Mouse (Mus musculus) forebrain, embryonic 13.5 days (tissue): Measurements from ENCODE around the gene Col9a3. TPM values are rescaled to one million over a fixed set of nuclear protein-coding genes. Genes with fewer than 3 reads are reported as not detected.

Source experiments
- ATAC-seq: fragments of 200-750 bp; cut with Nextera tagmentation; 2 replicates; pipeline ENCODE4 v1.8.0; 2017
- H3K27ac ChIP-seq: fragments of 300-500 bp; sonication (generic); 2 replicates; pipeline ENCODE4 v1.5.1; 2015; ENCODE audit warnings: inconsistent platforms, mild to moderate bottlenecking, moderate library complexity
- H3K27me3 ChIP-seq: fragments of 300-500 bp; sonication (generic); 2 replicates; pipeline ENCODE4 v1.6.1; 2015; ENCODE audit warnings: mild to moderate bottlenecking, inconsistent platforms
- H3K36me3 ChIP-seq: fragments of 300-500 bp; sonication (generic); 2 replicates; pipeline ENCODE4 v1.6.1; 2015; ENCODE audit warnings: mild to moderate bottlenecking, inconsistent platforms; ENCODE audit not compliant: poor library complexity, severe bottlenecking
- H3K4me1 ChIP-seq: fragments of 300-500 bp; sonication (generic); 2 replicates; pipeline ENCODE4 v1.6.1; 2015; ENCODE audit warnings: inconsistent platforms
- H3K4me2 ChIP-seq: fragments of 300-500 bp; sonication (generic); 2 replicates; pipeline ENCODE4 v1.6.1; 2015; ENCODE audit warnings: inconsistent platforms, mild to moderate bottlenecking, moderate library complexity
- H3K4me3 ChIP-seq: fragments of 300-500 bp; sonication (generic); 2 replicates; pipeline ENCODE4 v1.5.1; 2015; ENCODE audit warnings: mild to moderate bottlenecking, inconsistent platforms
- H3K9ac ChIP-seq: fragments of 300-500 bp; sonication (generic); 2 replicates; pipeline ENCODE4 v1.6.1; 2015; ENCODE audit warnings: mild to moderate bottlenecking, inconsistent platforms
- H3K9me3 ChIP-seq: fragments of 300-500 bp; sonication (generic); replicated peaks from 2 replicates; pipeline ENCODE4 v1.6.1; 2016; ENCODE audit warnings: inconsistent platforms
- WGBS: fragments of 180-500 bp; shearing (Covaris S2); methylation state at CpG from one replicate; pipeline ENCODE4 v1.1.7; 2015; 5-methylcytosine and 5-hydroxymethylcytosine counted together
- polyA plus RNA-seq: library from polyadenylated mRNA; unstranded; fragments of >200 nt; fragmentation: Nextera tagmentation; extraction: Ambion mirVana; gene quantifications from 2 replicates; pipeline ENCODE4 v1.2.1, GENCODE M21; 2015

The Col9a3 gene
- polyA plus RNA-seq, result 17.4 and 21.9 TPM in 2 replicates

GRCm38 (mm10) chr2:180597490-180597889 is at the start of gene Col9a3:
TSS of gene Col9a3 (plus strand) at chr2:180597790.
- no peak within 1 kb of the TSS; the same call in 1 of the 2 replicates for H3K27ac ChIP-seq
- peaks cover 39% of the 10 kb centered on the region for H3K36me3 ChIP-seq
- WGBS, result 46% methylated on average over 4 of the region's 4 CpGs
- H3K4me1 ChIP-seq, result peaks cover 25% of the 10 kb centered on the region
- peak within 1 kb of the TSS; percentile 43 for H3K4me3 ChIP-seq
- no peak for ATAC-seq
- H3K9me3 ChIP-seq, result no peaks in the 10 kb centered on the region
- H3K27me3 ChIP-seq, result peaks cover 27% of the 10 kb centered on the region
- H3K9ac ChIP-seq, result peak within 1 kb of the TSS; percentile 65
- peak within 1 kb of the TSS; percentile 70 for H3K4me2 ChIP-seq

- Histone ChIP-seq H3K27ac (no peak overlapping the region), H3K4me1 (peaks cover 11% of the 10 kb centered on the region), H3K4me3 (no peak overlapping the region), H3K27me3 (no peaks in the 10 kb centered on the region), H3K4me2 (no peak overlapping the region), H3K36me3 (no peaks in the 10 kb centered on the region), H3K9ac (no peak overlapping the region), H3K9me3 (no peaks in the 10 kb centered on the region)
- 66% methylated on average over 3 of the region's 3 CpGs for WGBS
- ATAC-seq, result no peak
Observed at GRCm38 (mm10) chr2:180552340-180552739, 45.2 kb upstream of the Col9a3 start.

GRCm38 (mm10) chr2:180555219-180555618 is 42.4 kb upstream of the Col9a3 start:
- no peak overlapping the region for H3K27ac ChIP-seq
- H3K36me3 ChIP-seq, result no peaks in the 10 kb centered on the region
- no peaks in the 10 kb centered on the region; the same call in 1 of the 2 replicates for H3K9me3 ChIP-seq
- no peaks in the 10 kb centered on the region for H3K4me1 ChIP-seq
- H3K27me3 ChIP-seq, result no peaks in the 10 kb centered on the region
- 44% methylated on average over 3 of the region's 3 CpGs for WGBS
- H3K4me3 ChIP-seq, result no peak overlapping the region
- no peak overlapping the region for H3K9ac ChIP-seq
- no peak overlapping the region for H3K4me2 ChIP-seq
- no peak for ATAC-seq

- Histone ChIP-seq H3K4me3 (no peak overlapping the region), H3K27ac (no peak overlapping the region), H3K36me3 (no peaks in the 10 kb centered on the region), H3K9me3 (no peaks in the 10 kb centered on the region; the same call in 1 of the 2 replicates), H3K27me3 (peaks cover 4% of the 10 kb centered on the region; the same call in 1 of the 2 replicates), H3K9ac (no peak overlapping the region), H3K4me2 (no peak overlapping the region), H3K4me1 (no peaks in the 10 kb centered on the region)
- no peak for ATAC-seq
- 91% methylated on average over 3 of the region's 3 CpGs for WGBS
Observed at GRCm38 (mm10) chr2:180556470-180556869, 41.1 kb upstream of the Col9a3 start.

- peaks cover 10% of the 10 kb centered on the region; the same call in 1 of the 2 replicates for H3K27me3 ChIP-seq
- 57% methylated on average over 5 of the region's 5 CpGs for WGBS
- no peak for ATAC-seq
Observed at GRCm38 (mm10) chr2:180560245-180560644, 37.3 kb upstream of the Col9a3 start.

GRCm38 (mm10) chr2:180562146-180562545 is 35.4 kb upstream of the Col9a3 start:
- ATAC-seq, result no peak
- H3K4me2 ChIP-seq, result no peak overlapping the region
- peaks cover 7% of the 10 kb centered on the region for H3K4me1 ChIP-seq
- no peaks in the 10 kb centered on the region; the same call in 1 of the 2 replicates for H3K9me3 ChIP-seq
- peaks cover 10% of the 10 kb centered on the region; the same call in 1 of the 2 replicates for H3K27me3 ChIP-seq
- no peak overlapping the region for H3K4me3 ChIP-seq
- 81% methylated on average over 5 of the region's 5 CpGs for WGBS
- H3K9ac ChIP-seq, result no peak overlapping the region
- H3K27ac ChIP-seq, result no peak overlapping the region
- no peaks in the 10 kb centered on the region for H3K36me3 ChIP-seq

More at GRCm38 (mm10) chr2:180560245-180560644, 37.3 kb upstream of the Col9a3 start:
- Histone ChIP-seq H3K4me3 (no peak overlapping the region), H3K36me3 (no peaks in the 10 kb centered on the region), H3K9me3 (no peaks in the 10 kb centered on the region; the same call in 1 of the 2 replicates), H3K9ac (no peak overlapping the region), H3K4me1 (peaks cover 7% of the 10 kb centered on the region), H3K4me2 (no peak overlapping the region), H3K27ac (no peak overlapping the region)

GRCm38 (mm10) chr2:180563296-180563695 is 34.3 kb upstream of the Col9a3 start:
- Histone ChIP-seq H3K36me3 (no peaks in the 10 kb centered on the region), H3K9ac (no peak overlapping the region), H3K9me3 (no peaks in the 10 kb centered on the region; the same call in 1 of the 2 replicates), H3K4me1 (peaks cover 7% of the 10 kb centered on the region), H3K4me3 (no peak overlapping the region), H3K27ac (peak overlapping the region; percentile 26; the same call in 1 of the 2 replicates), H3K27me3 (peaks cover 10% of the 10 kb centered on the region; the same call in 1 of the 2 replicates), H3K4me2 (no peak overlapping the region)
- ATAC-seq, result no peak
- 63% methylated on average over 6 of the region's 6 CpGs for WGBS

GRCm38 (mm10) chr2:180563841-180564240 is 33.7 kb upstream of the Col9a3 start:
- H3K4me1 ChIP-seq, result peaks cover 11% of the 10 kb centered on the region
- H3K9me3 ChIP-seq, result no peaks in the 10 kb centered on the region; the same call in 1 of the 2 replicates
- H3K4me3 ChIP-seq, result no peak overlapping the region
- no peak overlapping the region for H3K4me2 ChIP-seq
- WGBS, result 39% methylated on average over 5 of the region's 5 CpGs
- H3K27me3 ChIP-seq, result peaks cover 10% of the 10 kb centered on the region; the same call in 1 of the 2 replicates
- no peak overlapping the region for H3K9ac ChIP-seq
- peak overlapping the region; percentile 26; the same call in 1 of the 2 replicates for H3K27ac ChIP-seq
- no peaks in the 10 kb centered on the region for H3K36me3 ChIP-seq
- ATAC-seq, result peak; percentile 36; the same call in 1 of the 2 replicates

- 34% methylated on average over 13 of the region's 13 CpGs for WGBS
- H3K9ac ChIP-seq, result no peak overlapping the region
- H3K4me2 ChIP-seq, result no peak overlapping the region
- no peaks in the 10 kb centered on the region for H3K36me3 ChIP-seq
- no peaks in the 10 kb centered on the region for H3K9me3 ChIP-seq
- H3K27me3 ChIP-seq, result peaks cover 14% of the 10 kb centered on the region; the same call in 1 of the 2 replicates
- peaks cover 24% of the 10 kb centered on the region for H3K4me1 ChIP-seq
- ATAC-seq, result no peak
- no peak overlapping the region for H3K27ac ChIP-seq
- H3K4me3 ChIP-seq, result no peak overlapping the region
Observed at GRCm38 (mm10) chr2:180566240-180566913, 31.2 kb upstream of the Col9a3 start.

- 37% methylated on average over 3 of the region's 3 CpGs for WGBS
- Histone ChIP-seq H3K4me3 (no peak overlapping the region), H3K36me3 (no peaks in the 10 kb centered on the region), H3K27ac (no peak overlapping the region; the same call in 1 of the 2 replicates), H3K4me1 (peaks cover 17% of the 10 kb centered on the region), H3K4me2 (no peak overlapping the region), H3K9ac (no peak overlapping the region), H3K9me3 (no peaks in the 10 kb centered on the region), H3K27me3 (peaks cover 10% of the 10 kb centered on the region; the same call in 1 of the 2 replicates)
- ATAC-seq, result peak; percentile 55; the same call in 1 of the 2 replicates
Observed at GRCm38 (mm10) chr2:180569028-180569643, 28.5 kb upstream of the Col9a3 start.

- H3K9ac ChIP-seq, result no peak overlapping the region
- H3K4me3 ChIP-seq, result no peak overlapping the region
- WGBS, result 30% methylated on average over 4 of the region's 4 CpGs
- no peak for ATAC-seq
- H3K9me3 ChIP-seq, result no peaks in the 10 kb centered on the region
- no peak overlapping the region for H3K27ac ChIP-seq
- H3K36me3 ChIP-seq, result no peaks in the 10 kb centered on the region
- H3K4me1 ChIP-seq, result no peaks in the 10 kb centered on the region
- peaks cover 6% of the 10 kb centered on the region; the same call in 1 of the 2 replicates for H3K27me3 ChIP-seq
- no peak overlapping the region for H3K4me2 ChIP-seq
Observed at GRCm38 (mm10) chr2:180576482-180576881, 21.1 kb upstream of the Col9a3 start.

GRCm38 (mm10) chr2:180578686-180579085 is 18.9 kb upstream of the Col9a3 start:
- ATAC-seq, result no peak
- H3K4me1 ChIP-seq, result peaks cover 7% of the 10 kb centered on the region
- no peak overlapping the region for H3K9ac ChIP-seq
- WGBS, result 9% methylated on average over 3 of the region's 3 CpGs
- peaks cover 6% of the 10 kb centered on the region; the same call in 1 of the 2 replicates for H3K27me3 ChIP-seq
- no peaks in the 10 kb centered on the region for H3K36me3 ChIP-seq
- H3K4me3 ChIP-seq, result no peak overlapping the region
- H3K4me2 ChIP-seq, result no peak overlapping the region
- no peaks in the 10 kb centered on the region for H3K9me3 ChIP-seq
- H3K27ac ChIP-seq, result no peak overlapping the region
